Mouse (Mus musculus) liver, embryonic 12.5 days (tissue): ENCODE results near the gene Phox2a. TPM values are rescaled to one million over a fixed set of nuclear protein-coding genes. Genes with fewer than 3 reads are reported as not detected.

Experiments used
- ATAC-seq: fragments of 200-750 bp; cut with Nextera tagmentation; 2 replicates; pipeline ENCODE4 v1.8.0; 2017; ENCODE audit warnings: moderate number of reproducible peaks, mild to moderate bottlenecking, moderate library complexity
- H3K27ac ChIP-seq: fragments of 300-500 bp; sonication (generic); 2 replicates; pipeline ENCODE4 v1.5.1; 2016; ENCODE audit warnings: mild to moderate bottlenecking
- H3K27me3 ChIP-seq: fragments of 300-500 bp; sonication (generic); replicated peaks from 2 replicates; pipeline ENCODE4 v1.6.1; 2016; ENCODE audit warnings: mild to moderate bottlenecking, moderate library complexity
- H3K36me3 ChIP-seq: fragments of 300-500 bp; sonication (generic); 2 replicates; pipeline ENCODE4 v1.6.1; 2016; ENCODE audit warnings: mild to moderate bottlenecking, moderate library complexity
- H3K4me1 ChIP-seq: fragments of 300-500 bp; sonication (generic); 2 replicates; pipeline ENCODE4 v1.6.1; 2016
- H3K4me2 ChIP-seq: fragments of 300-500 bp; sonication (generic); 2 replicates; pipeline ENCODE4 v1.6.1; 2016; ENCODE audit warnings: mild to moderate bottlenecking, moderate library complexity
- H3K4me3 ChIP-seq: fragments of 300-500 bp; sonication (generic); 2 replicates; pipeline ENCODE4 v1.5.1; 2016; ENCODE audit warnings: mild to moderate bottlenecking, moderate library complexity
- H3K9ac ChIP-seq: fragments of 300-500 bp; sonication (generic); 2 replicates; pipeline ENCODE4 v1.6.1; 2016; ENCODE audit warnings: mild to moderate bottlenecking, moderate library complexity
- H3K9me3 ChIP-seq: fragments of 300-500 bp; sonication (generic); replicated peaks from 2 replicates; pipeline ENCODE4 v1.6.1; 2016; ENCODE audit warnings: mild to moderate bottlenecking, moderate library complexity
- WGBS: fragments of 180-500 bp; shearing (Covaris S2); methylation state at CpG from one replicate; pipeline ENCODE4 v1.1.7; 2016; ENCODE audit not compliant: insufficient replicate concordance; 5-methylcytosine and 5-hydroxymethylcytosine counted together
- polyA plus RNA-seq: library from polyadenylated mRNA; unstranded; fragments of >200 nt; fragmentation: Nextera tagmentation; extraction: Ambion mirVana; gene quantifications from 2 replicates; pipeline ENCODE4 v1.2.1, GENCODE M21; 2016

Gene Phox2a
- polyA plus RNA-seq: 0.07 and 0.08 TPM in 2 replicates

DNA sequence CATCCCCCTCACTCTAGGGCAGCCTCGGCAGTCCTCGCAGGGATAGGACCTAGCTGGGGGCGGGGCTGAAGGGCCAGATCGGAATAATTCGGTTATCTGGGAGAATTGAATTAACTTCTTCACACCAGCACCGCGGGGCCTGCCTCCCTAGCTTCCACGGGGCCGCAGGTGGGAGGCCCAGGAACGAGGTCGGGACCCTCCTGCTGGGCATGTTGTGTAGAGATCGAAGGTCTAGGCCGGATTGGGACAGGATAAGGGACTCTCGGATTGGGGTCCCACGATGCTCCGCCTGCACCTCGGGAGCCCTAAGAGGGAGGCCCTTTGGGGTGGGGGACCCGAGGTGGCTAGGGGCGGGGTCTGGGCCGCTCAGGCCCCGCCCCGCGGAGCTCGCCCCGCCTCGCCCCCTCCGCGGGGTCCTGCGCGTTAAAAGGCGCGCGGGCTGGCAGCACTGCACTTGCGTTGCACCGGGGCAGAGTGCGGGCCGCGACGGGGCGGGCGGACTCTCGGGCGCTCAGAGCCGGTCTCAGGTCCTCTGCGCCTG is at the start of gene Phox2a:
TSS of gene Phox2a (plus strand) at position 453 of the 541 bp plus-strand sequence.
- Histone ChIP-seq H3K27me3 (peaks cover 79% of the 10 kb centered on the region), H3K9ac (no peak within 1 kb of the TSS), H3K4me3 (peak within 1 kb of the TSS; percentile 30), H3K4me2 (peak within 1 kb of the TSS; percentile 48), H3K27ac (no peak within 1 kb of the TSS), H3K36me3 (no peaks in the 10 kb centered on the region), H3K4me1 (peaks cover 11% of the 10 kb centered on the region), H3K9me3 (no peaks in the 10 kb centered on the region)
- ATAC-seq: no peak
- 2% methylated on average over 39 of the region's 45 CpGs for WGBS

DNA sequence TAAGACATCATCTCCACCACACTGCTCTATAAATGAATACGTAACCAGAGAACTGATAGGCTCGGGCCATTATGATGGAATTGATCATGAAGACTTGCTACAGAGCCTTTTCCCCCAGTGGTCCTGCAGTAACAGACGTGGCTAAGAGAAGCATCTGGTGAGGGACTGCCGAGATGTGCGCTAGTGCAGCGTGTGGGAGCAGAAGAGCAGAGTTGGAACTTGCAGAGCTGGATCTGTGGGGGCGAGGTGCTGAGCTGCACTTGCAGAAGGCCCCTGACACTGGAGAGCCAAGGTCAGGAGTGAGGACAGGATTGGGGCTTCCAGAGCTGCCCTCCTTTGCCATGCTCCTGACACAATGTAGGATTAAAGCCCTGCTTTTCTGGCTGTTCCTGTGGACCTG is 48.1 kb upstream of the Phox2a start:
- H3K27ac ChIP-seq: no peak overlapping the region
- no peak for ATAC-seq
- no peaks in the 10 kb centered on the region; the same call in 1 of the 2 replicates for H3K36me3 ChIP-seq
- H3K4me1 ChIP-seq: no peaks in the 10 kb centered on the region
- H3K4me3 ChIP-seq: no peak overlapping the region
- no peak overlapping the region for H3K4me2 ChIP-seq
- WGBS: 82% methylated on average over 7 of the region's 7 CpGs
- H3K9me3 ChIP-seq: no peaks in the 10 kb centered on the region
- no peak overlapping the region for H3K9ac ChIP-seq
- no peaks in the 10 kb centered on the region for H3K27me3 ChIP-seq

DNA sequence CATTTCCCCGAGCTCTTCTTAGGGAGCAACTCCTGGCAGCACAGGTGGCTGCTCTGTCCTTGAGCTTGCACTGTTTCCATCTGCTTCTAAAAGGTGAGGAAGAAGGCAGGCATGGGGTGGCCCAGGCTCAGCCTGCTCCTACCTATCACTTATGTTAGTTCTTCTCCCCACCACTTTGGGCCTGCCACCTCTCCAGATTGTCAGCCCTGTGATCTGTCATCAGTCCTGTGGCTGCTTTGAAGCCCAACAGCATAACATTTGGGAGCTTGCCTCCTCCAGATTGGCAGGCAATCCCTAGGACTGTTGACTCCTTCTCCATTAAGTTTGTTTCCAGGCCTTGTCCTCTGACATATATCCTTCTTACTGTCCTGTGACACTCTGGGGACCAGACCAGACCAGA is 46.5 kb upstream of the Phox2a start:
- Histone ChIP-seq H3K4me3 (no peak overlapping the region), H3K9ac (no peak overlapping the region), H3K9me3 (no peaks in the 10 kb centered on the region), H3K36me3 (no peaks in the 10 kb centered on the region; the same call in 1 of the 2 replicates), H3K27ac (no peak overlapping the region), H3K4me1 (no peaks in the 10 kb centered on the region), H3K27me3 (no peaks in the 10 kb centered on the region), H3K4me2 (no peak overlapping the region)
- 52% methylated on average over 1 of the region's 1 CpGs for WGBS
- ATAC-seq: no peak

DNA sequence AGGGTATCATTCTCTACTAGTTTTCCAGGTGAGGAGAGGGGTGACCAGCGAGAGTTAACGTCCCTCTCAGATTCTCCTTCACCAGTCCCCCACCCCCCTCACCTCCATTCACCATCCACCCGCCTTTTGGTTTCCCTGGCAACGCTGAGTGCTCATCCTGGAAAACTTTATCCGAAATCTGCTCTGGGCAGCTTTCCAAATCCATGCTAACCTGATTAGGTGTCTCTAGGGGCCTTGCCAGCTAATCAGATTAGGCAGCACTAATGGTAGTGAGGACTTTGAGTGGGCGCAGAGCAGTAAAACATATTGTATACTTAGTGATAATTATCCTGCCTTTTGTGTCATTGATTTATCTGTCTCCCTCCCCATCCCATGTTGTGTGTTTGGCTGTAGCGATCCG is 45.4 kb upstream of the Phox2a start:
- Histone ChIP-seq H3K9ac (no peak overlapping the region), H3K4me2 (no peak overlapping the region), H3K4me1 (no peaks in the 10 kb centered on the region), H3K36me3 (no peaks in the 10 kb centered on the region; the same call in 1 of the 2 replicates), H3K27ac (no peak overlapping the region), H3K4me3 (no peak overlapping the region), H3K27me3 (no peaks in the 10 kb centered on the region), H3K9me3 (no peaks in the 10 kb centered on the region)
- ATAC-seq: no peak
- 64% methylated on average over 8 of the region's 8 CpGs for WGBS

DNA sequence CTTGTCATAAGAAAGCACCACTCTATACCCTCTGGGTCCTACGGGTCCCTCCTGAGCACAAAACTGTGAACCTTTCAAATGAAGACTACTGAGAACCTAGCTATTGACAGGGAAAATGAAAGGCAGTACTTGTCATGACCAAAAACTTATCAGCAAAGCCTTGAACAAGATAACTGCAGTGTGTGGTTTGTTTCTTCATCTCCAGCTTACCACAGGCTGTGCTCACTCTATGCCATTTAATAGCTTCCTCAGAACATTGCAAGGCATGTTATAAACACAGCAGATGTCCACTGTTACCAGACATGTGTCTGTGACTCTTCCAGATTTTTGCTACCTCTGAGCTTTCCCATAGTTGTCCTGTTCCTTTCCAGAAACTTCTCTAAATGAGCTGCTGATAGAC is 41.1 kb upstream of the Phox2a start:
- Histone ChIP-seq H3K27me3 (no peaks in the 10 kb centered on the region), H3K4me2 (no peak overlapping the region), H3K36me3 (0 out of 2 replicates have a peak, but pooled peaks cover 7% of the 10 kb centered on the region), H3K4me1 (no peaks in the 10 kb centered on the region), H3K27ac (no peak overlapping the region), H3K9ac (no peak overlapping the region), H3K9me3 (no peaks in the 10 kb centered on the region), H3K4me3 (no peak overlapping the region)
- WGBS: 73% methylated on average over 1 of the region's 1 CpGs
- no peak for ATAC-seq

- Histone ChIP-seq H3K4me2 (peak overlapping the region; percentile 71; the same call in 1 of the 2 replicates), H3K9ac (no peak overlapping the region), H3K9me3 (no peaks in the 10 kb centered on the region), H3K4me1 (peaks cover 11% of the 10 kb centered on the region), H3K36me3 (peaks cover 10% of the 10 kb centered on the region; the same call in 1 of the 2 replicates), H3K27me3 (peaks cover 87% of the 10 kb centered on the region), H3K4me3 (no peak overlapping the region), H3K27ac (no peak overlapping the region)
- WGBS: 3% methylated on average over 35 of the region's 35 CpGs
- ATAC-seq: no peak
Measured at GRCm38 (mm10) chr7:101820295-101821030, 2.4 kb downstream of the Phox2a start.

GRCm38 (mm10) chr7:101821571-101822501 is 3.7 kb downstream of the Phox2a start:
- peak overlapping the region; percentile 71 for H3K4me2 ChIP-seq
- no peak overlapping the region for H3K27ac ChIP-seq
- H3K9me3 ChIP-seq: no peaks in the 10 kb centered on the region
- 2% methylated on average over 71 of the region's 71 CpGs for WGBS
- no peak overlapping the region for H3K9ac ChIP-seq
- peaks cover 77% of the 10 kb centered on the region for H3K27me3 ChIP-seq
- peaks cover 11% of the 10 kb centered on the region for H3K4me1 ChIP-seq
- peak overlapping the region; percentile 49 for H3K4me3 ChIP-seq
- ATAC-seq: peak; percentile 43
- H3K36me3 ChIP-seq: peaks cover 23% of the 10 kb centered on the region; the same call in 1 of the 2 replicates

- Histone ChIP-seq H3K27ac (no peak overlapping the region), H3K36me3 (peaks cover 36% of the 10 kb centered on the region), H3K4me2 (no peak overlapping the region), H3K4me1 (peaks cover 11% of the 10 kb centered on the region), H3K27me3 (peaks cover 64% of the 10 kb centered on the region), H3K9ac (no peak overlapping the region), H3K9me3 (no peaks in the 10 kb centered on the region), H3K4me3 (no peak overlapping the region)
- ATAC-seq: no peak
- WGBS: 45% methylated on average over 32 of the region's 32 CpGs
Measured at GRCm38 (mm10) chr7:101822836-101823757, 5.0 kb downstream of the Phox2a start.

- H3K27me3 ChIP-seq: peaks cover 55% of the 10 kb centered on the region
- H3K4me3 ChIP-seq: no peak overlapping the region
- H3K9me3 ChIP-seq: no peaks in the 10 kb centered on the region
- H3K4me2 ChIP-seq: no peak overlapping the region
- H3K27ac ChIP-seq: no peak overlapping the region
- H3K36me3 ChIP-seq: peaks cover 44% of the 10 kb centered on the region
- H3K9ac ChIP-seq: no peak overlapping the region
- H3K4me1 ChIP-seq: peaks cover 11% of the 10 kb centered on the region
- no peak for ATAC-seq
- 80% methylated on average over 18 of the region's 18 CpGs for WGBS
Measured at GRCm38 (mm10) chr7:101823758-101824630, 5.9 kb downstream of the Phox2a start.

DNA sequence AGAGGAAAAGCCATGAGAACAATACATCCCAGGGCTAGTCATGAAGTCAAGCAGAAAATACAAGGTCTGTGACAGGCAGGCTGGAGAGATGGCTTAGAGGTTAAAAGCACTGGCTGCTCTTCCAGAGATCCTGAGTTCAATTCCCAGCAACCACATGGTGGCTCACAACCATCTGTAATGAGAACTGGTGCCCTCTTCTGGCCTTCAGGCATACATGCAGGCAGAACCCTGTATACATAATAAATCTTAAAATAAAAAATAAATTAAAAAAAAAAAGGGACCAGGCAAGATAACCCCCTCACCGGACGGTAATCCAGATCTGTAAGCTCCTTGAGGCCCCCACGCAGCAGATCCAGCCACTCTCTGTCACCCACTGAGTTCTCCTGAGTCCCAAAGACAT is 12.3 kb downstream of the Phox2a start:
- Histone ChIP-seq H3K4me1 (0 out of 2 replicates have a peak, but pooled peaks cover 2% of the 10 kb centered on the region), H3K27ac (no peak overlapping the region), H3K4me2 (no peak overlapping the region), H3K9ac (no peak overlapping the region), H3K4me3 (no peak overlapping the region), H3K9me3 (no peaks in the 10 kb centered on the region), H3K27me3 (peaks cover 6% of the 10 kb centered on the region), H3K36me3 (peaks cover 80% of the 10 kb centered on the region)
- ATAC-seq: no peak
- 74% methylated on average over 3 of the region's 3 CpGs for WGBS
